Comparison of ENCODE assay signal across 21 mouse cellular contexts in the genomic region with DNA sequence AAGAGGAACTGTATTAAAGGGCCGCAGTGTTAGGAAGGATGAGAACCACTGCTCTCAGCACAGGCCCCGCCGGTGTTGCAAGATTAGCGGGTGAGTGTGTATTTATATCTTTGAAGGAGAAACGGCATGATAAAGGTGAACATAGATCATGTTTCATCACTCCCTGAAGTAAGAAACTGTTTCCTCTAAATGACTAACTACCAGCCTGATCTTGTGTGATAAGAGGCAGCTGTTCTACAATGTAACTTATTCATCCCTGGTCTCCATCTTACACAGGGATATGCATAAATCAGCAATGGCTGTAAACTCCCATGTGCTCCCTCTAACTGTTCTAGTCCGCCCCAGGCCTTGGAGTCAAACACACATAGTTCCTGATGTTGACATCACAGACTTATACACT. TPM values are rescaled to one million over a fixed set of nuclear protein-coding genes. Genes with fewer than 3 reads are reported as not detected.
"Had no signal": no experiment of that assay in that cellular context is flagged by ENCODE, and none has a peak within 500 bp of the region (broad histone marks: within the 10 kb centered on the region; RNA-seq: fewer than 3 reads in every experiment).

No protein-coding gene starts in this region.

- DNase-seq: kidney, adult 11 months; kidney, postnatal 25 days; liver; liver, embryonic 13.5 days; liver, postnatal 0 days; lung, postnatal 14 days; right cerebral cortex, postnatal 4 days; spleen, adult 18-20 months; thymus, adult 2 months; thymus, postnatal 25 days had no signal

- H3K9ac ChIP-seq: limb, embryonic 12.5 days; liver, embryonic 13.5 days; liver, postnatal 0 days; lung, embryonic 15.5 days; midbrain, embryonic 15.5 days; neural tube, embryonic 12.5 days had no signal

- H3K4me1 ChIP-seq: limb, embryonic 12.5 days; liver, embryonic 13.5 days; lung, embryonic 15.5 days; midbrain, embryonic 15.5 days; neural tube, embryonic 12.5 days had no signal

- H3K4me3 ChIP-seq: layer of hippocampus, adult 2 months; limb, embryonic 12.5 days; liver, embryonic 13.5 days; lung, embryonic 15.5 days; midbrain, embryonic 15.5 days; neural tube, embryonic 12.5 days had no signal

- H3K4me2 ChIP-seq: limb, embryonic 12.5 days; liver, embryonic 13.5 days; lung, embryonic 15.5 days; midbrain, embryonic 11.5 days; midbrain, embryonic 15.5 days; neural tube, embryonic 12.5 days had no signal

- ATAC-seq: liver, postnatal 0 days; midbrain, embryonic 15.5 days had no signal

- H3K9me3 ChIP-seq: liver, embryonic 13.5 days; lung, embryonic 15.5 days; midbrain, embryonic 15.5 days had no signal

- H3K36me3 ChIP-seq: limb, embryonic 12.5 days; liver, embryonic 13.5 days; lung, embryonic 15.5 days; midbrain, embryonic 15.5 days; neural tube, embryonic 12.5 days had no signal

- H3K27ac ChIP-seq: layer of hippocampus, adult 2 months; limb, embryonic 12.5 days; liver, embryonic 13.5 days; lung, embryonic 15.5 days; midbrain, embryonic 15.5 days; neural tube, embryonic 12.5 days had no signal

- H3K27me3 ChIP-seq: limb, embryonic 12.5 days; liver, embryonic 13.5 days; lung, embryonic 15.5 days; midbrain, embryonic 15.5 days; neural tube, embryonic 12.5 days had no signal

RNA-seq across cellular contexts. Expression of a gene that starts 22.5 kb away (rescaled TPM):
- total RNA-seq: layer of hippocampus, adult 2 months; layer of hippocampus, postnatal 10 days; monocyte, adult 5-6 weeks; neutrophil, adult 5-6 weeks had no signal
- polyA plus RNA-seq: limb, embryonic 12.5 days; liver, embryonic 13.5 days; liver, postnatal 0 days; lung, embryonic 15.5 days; midbrain, embryonic 11.5 days; midbrain, embryonic 15.5 days; neural tube, embryonic 12.5 days; stomach, embryonic 14.5 days; thymus, adult 2 months; urinary bladder, adult 2 months had no signal

RNA-seq across cellular contexts. Expression of a gene that starts 24.8 kb away (rescaled TPM):
- total RNA-seq: monocyte, adult 5-6 weeks; neutrophil, adult 5-6 weeks had no signal
- polyA plus RNA-seq: limb, embryonic 12.5 days; liver, embryonic 13.5 days; liver, postnatal 0 days; lung, embryonic 15.5 days; midbrain, embryonic 11.5 days; midbrain, embryonic 15.5 days; neural tube, embryonic 12.5 days; stomach, embryonic 14.5 days had no signal
